Comparison of ENCODE assay signal across 8 mouse cellular contexts in genomic region chr16:73647201-73647782, GRCm38 (mm10).
A peak's percentile ranks its signal among the peaks of the same experiment; 100 is the strongest.
DNase-seq lines count a peak whose midpoint lies in the region; ATAC-seq and TF ChIP-seq lines count a peak whose summit lies in the region.

No protein-coding gene starts in this region.

- no peak for TF ChIP-seq CTCF in heart, postnatal 0 days (IDR thresholded peaks at IDR 0.05; ENCODE audit: low read depth)

- H3K36me3 ChIP-seq in forebrain, embryonic 15.5 days, result no peaks in the 10 kb centered on the region
- H3K36me3 ChIP-seq in heart, postnatal 0 days (replicated peaks; ENCODE audit: control insufficient read depth, insufficient read depth, low read length), result no peaks in the 10 kb centered on the region
- H3K36me3 ChIP-seq in limb, embryonic 15.5 days, result no peaks in the 10 kb centered on the region
- no peaks in the 10 kb centered on the region for H3K36me3 ChIP-seq in neural tube, embryonic 12.5 days

- H3K4me3 ChIP-seq in forebrain, embryonic 15.5 days, result no peak overlapping the region; the same call in 1 of the 2 replicates
- peak overlapping the region; percentile 24 for H3K4me3 ChIP-seq in heart, postnatal 0 days (ENCODE audit: low read depth, low read length)
- H3K4me3 ChIP-seq in limb, embryonic 15.5 days, result peak overlapping the region; percentile 13
- no peak overlapping the region for H3K4me3 ChIP-seq in neural tube, embryonic 12.5 days

- H3K9ac ChIP-seq in forebrain, embryonic 15.5 days (replicated peaks), result no peak overlapping the region
- H3K9ac ChIP-seq in heart, postnatal 0 days (replicated peaks; ENCODE audit: low read depth, low read length), result no peak overlapping the region
- H3K9ac ChIP-seq in limb, embryonic 15.5 days, result no peak overlapping the region
- no peak overlapping the region for H3K9ac ChIP-seq in neural tube, embryonic 12.5 days

- H3K9me3 ChIP-seq in forebrain, embryonic 15.5 days, result no peaks in the 10 kb centered on the region
- H3K9me3 ChIP-seq in heart, postnatal 0 days (replicated peaks; ENCODE audit: control insufficient read depth, low read length), result no peaks in the 10 kb centered on the region
- no peaks in the 10 kb centered on the region for H3K9me3 ChIP-seq in limb, embryonic 15.5 days
- H3K9me3 ChIP-seq in neural tube, embryonic 12.5 days, result no peaks in the 10 kb centered on the region

- H3K27ac ChIP-seq in forebrain, embryonic 15.5 days (replicated peaks), result peak overlapping the region; percentile 70
- no peak overlapping the region for H3K27ac ChIP-seq in heart, postnatal 0 days (ENCODE audit: low read depth)
- no peak overlapping the region for H3K27ac ChIP-seq in limb, embryonic 15.5 days
- no peak overlapping the region for H3K27ac ChIP-seq in neural tube, embryonic 12.5 days

- DNase-seq in brain, embryonic 18.5 days (ENCODE audit: low read depth, low spot score), result peak; percentile 40
- DNase-seq in heart, postnatal 0 days (ENCODE audit: low spot score), result peak; percentile 13
- DNase-seq in kidney, postnatal 14 days, result peak; percentile 56
- DNase-seq in urinary bladder, postnatal 36 days (ENCODE audit: low spot score in 2 of 2), result peak; percentile 15 to 50
- no peak for DNase-seq in yolk sac, embryonic 10.5 days (ENCODE audit: low spot score)

- ATAC-seq in forebrain, embryonic 15.5 days (replicated peaks), result peak; percentile 68; the same call in 1 of the 2 replicates
- ATAC-seq in heart, postnatal 0 days (ENCODE audit: insufficient read depth, low read depth), result 0 out of 2 replicates have a peak, but pooled peaks have one; percentile 17
- ATAC-seq in limb, embryonic 15.5 days (ENCODE audit: insufficient number of reproducible peaks, low FRiP score, low TSS enrichment, low read depth), result no peak
- ATAC-seq in neural tube, embryonic 12.5 days (ENCODE audit: low FRiP score, low read depth), result peak; percentile 29; the same call in 1 of the 2 replicates

- peak overlapping the region; percentile 36 for H3K4me2 ChIP-seq in forebrain, embryonic 15.5 days (replicated peaks)
- peak overlapping the region; percentile 56 for H3K4me2 ChIP-seq in heart, postnatal 0 days (ENCODE audit: low read depth, low read length)
- H3K4me2 ChIP-seq in limb, embryonic 15.5 days, result peak overlapping the region; percentile 32
- peak overlapping the region; percentile 41 for H3K4me2 ChIP-seq in neural tube, embryonic 12.5 days (replicated peaks)

- no peaks in the 10 kb centered on the region for H3K27me3 ChIP-seq in forebrain, embryonic 15.5 days
- no peaks in the 10 kb centered on the region for H3K27me3 ChIP-seq in heart, postnatal 0 days (ENCODE audit: control insufficient read depth, insufficient read depth, low read length)
- no peaks in the 10 kb centered on the region for H3K27me3 ChIP-seq in limb, embryonic 15.5 days
- H3K27me3 ChIP-seq in neural tube, embryonic 12.5 days (replicated peaks), result no peaks in the 10 kb centered on the region

- peaks cover 13% of the 10 kb centered on the region for H3K4me1 ChIP-seq in forebrain, embryonic 15.5 days
- no peaks in the 10 kb centered on the region for H3K4me1 ChIP-seq in heart, postnatal 0 days (ENCODE audit: control insufficient read depth, insufficient read depth)
- H3K4me1 ChIP-seq in limb, embryonic 15.5 days, result no peaks in the 10 kb centered on the region; the same call in 1 of the 2 replicates
- no peaks in the 10 kb centered on the region; the same call in 1 of the 2 replicates for H3K4me1 ChIP-seq in neural tube, embryonic 12.5 days

- TF ChIP-seq EP300 in heart, postnatal 0 days (IDR thresholded peaks at IDR 0.05; ENCODE audit: low read depth), result no peak

- 51% methylated on average over 19 of the region's 19 CpGs for WGBS in forebrain, embryonic 15.5 days
- WGBS in heart, postnatal 0 days, result 43% methylated on average over 19 of the region's 19 CpGs
- WGBS in limb, embryonic 15.5 days, result 38% methylated on average over 19 of the region's 19 CpGs
- 46% methylated on average over 19 of the region's 19 CpGs for WGBS in neural tube, embryonic 12.5 days

Comparison
In these comparisons a context has a peak if more than half of its experiments do, and no peak if none do; other contexts are left out.
1. H3K4me3 ChIP-seq: peak in heart, postnatal 0 days (single experiment) and limb, embryonic 15.5 days (single experiment); none in forebrain, embryonic 15.5 days (single experiment) and neural tube, embryonic 12.5 days (single experiment).
2. Peak in every context shown above with its lines, with median percentiles within 50 percentile points of each other: H3K4me2 ChIP-seq.